Mouse (Mus musculus) embryonic fibroblast, embryonic 13.5 days (primary cell): ENCODE results near the gene Lgr4.

ENCODE experiments used
- CTCF ChIP-seq: IDR thresholded peaks from 2 replicates; pipeline ENCODE4 v1.5.1; 2011; ENCODE audit warnings: mild to moderate bottlenecking, control low read depth, low read length, moderate library complexity, borderline replicate concordance; ENCODE audit not compliant: insufficient read depth
- POLR2A ChIP-seq: IDR thresholded peaks from 2 replicates; pipeline ENCODE4 v1.6.1; 2011; ENCODE audit warnings: low read depth, mild to moderate bottlenecking, control low read depth, low read length, moderate library complexity

DNA sequence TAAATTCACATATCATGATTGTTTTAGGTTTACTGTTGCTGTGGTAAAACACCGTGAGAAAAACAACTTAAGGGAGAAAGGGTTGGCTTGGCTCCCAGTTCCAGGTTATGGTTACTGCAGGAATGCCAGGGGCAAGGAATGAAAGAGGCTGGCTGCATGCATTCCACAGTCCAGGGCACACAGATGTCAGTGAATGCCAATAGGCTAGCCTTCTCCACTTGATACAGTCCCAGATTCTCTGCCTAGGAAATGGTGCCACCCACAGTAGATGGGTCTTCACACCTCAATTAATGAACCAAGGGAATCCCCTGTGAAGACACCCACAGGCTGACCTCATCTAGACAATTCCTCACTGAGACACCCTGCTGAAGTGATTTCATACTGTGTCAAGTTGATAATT lies 87.2 kb downstream of the Lgr4 start:
- TF ChIP-seq POLR2A, result no peak
- TF ChIP-seq CTCF, result no peak
